Mouse (Mus musculus): Measurements from ENCODE around the gene Serpinh1. TPM values are rescaled to one million over a fixed set of nuclear protein-coding genes. Genes with fewer than 3 reads are reported as not detected.

Gene Serpinh1
- polyA plus RNA-seq, 1 experiment: 211 TPM

- Histone ChIP-seq H3K9me3 (replicated peaks; ENCODE audit: control insufficient read depth, insufficient read depth, low read length, poor library complexity, severe bottlenecking) (no peaks in the 10 kb centered on the region), H3K27me3 (ENCODE audit: control insufficient read depth, insufficient read depth, low read length, poor library complexity, severe bottlenecking) (no peaks in the 10 kb centered on the region), H3K4me1 (ENCODE audit: control insufficient read depth, insufficient read depth, low read length) (peaks cover 3% of the 10 kb centered on the region), H3K36me3 (ENCODE audit: control insufficient read depth, insufficient read depth, low read length, poor library complexity, severe bottlenecking) (no peaks in the 10 kb centered on the region), H3K27ac (ENCODE audit: insufficient read depth, low read length) (no peak overlapping the region), H3K9ac (ENCODE audit: low read depth, poor library complexity, severe bottlenecking) (no peak overlapping the region), H3K4me3 (ENCODE audit: low read depth, low read length) (no peak overlapping the region)
- TF ChIP-seq CTCF (IDR thresholded peaks at IDR 0.05; ENCODE audit: low read depth, low read length): no peak
- TF ChIP-seq EP300 (IDR thresholded peaks at IDR 0.05; ENCODE audit: insufficient read depth, low read depth, low read length): no peak
- no peak for TF ChIP-seq POLR2A (IDR thresholded peaks at IDR 0.05; ENCODE audit: insufficient read depth, low read length)
Measured at GRCm38 (mm10) chr7:99395385-99395784, 42.3 kb upstream of the Serpinh1 start.

DNA sequence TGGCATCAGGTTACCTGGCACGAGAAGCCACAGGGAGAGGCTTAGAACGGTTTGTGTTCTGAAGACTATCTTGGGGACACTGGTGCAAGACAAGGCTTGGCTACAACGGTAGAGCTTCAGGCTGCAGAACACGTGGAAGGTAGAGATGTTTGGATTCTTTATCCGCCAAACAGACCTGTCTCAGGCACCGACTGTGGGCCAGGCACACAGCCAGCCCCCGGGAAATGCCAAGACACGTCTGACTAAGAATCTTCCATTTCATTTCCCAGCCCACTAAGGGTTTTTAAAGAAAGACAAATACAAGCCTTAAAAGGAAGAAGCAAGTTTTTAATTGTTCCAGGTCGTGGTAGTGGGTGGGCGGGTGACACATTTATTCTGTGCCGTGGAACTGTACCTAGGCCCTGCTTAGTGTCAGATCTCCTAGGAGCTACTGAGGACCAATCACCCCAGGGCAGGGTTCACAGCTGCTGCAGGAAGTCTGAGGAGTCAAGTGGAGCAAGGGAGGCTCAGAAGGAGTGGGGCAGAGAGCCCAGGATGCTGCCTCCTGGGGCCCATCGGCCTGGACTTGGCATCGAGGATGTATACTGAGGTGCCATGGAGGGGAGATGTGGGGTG, 40.8 kb upstream of the Serpinh1 start:
- Histone ChIP-seq H3K4me1 (ENCODE audit: control insufficient read depth, insufficient read depth, low read length) (peaks cover 3% of the 10 kb centered on the region), H3K27me3 (ENCODE audit: control insufficient read depth, insufficient read depth, low read length, poor library complexity, severe bottlenecking) (no peaks in the 10 kb centered on the region), H3K4me3 (ENCODE audit: low read depth, low read length) (no peak overlapping the region), H3K9ac (ENCODE audit: low read depth, poor library complexity, severe bottlenecking) (no peak overlapping the region), H3K9me3 (replicated peaks; ENCODE audit: control insufficient read depth, insufficient read depth, low read length, poor library complexity, severe bottlenecking) (no peaks in the 10 kb centered on the region), H3K27ac (ENCODE audit: insufficient read depth, low read length) (no peak overlapping the region), H3K36me3 (ENCODE audit: control insufficient read depth, insufficient read depth, low read length, poor library complexity, severe bottlenecking) (no peaks in the 10 kb centered on the region)
- TF ChIP-seq EP300 (IDR thresholded peaks at IDR 0.05; ENCODE audit: insufficient read depth, low read depth, low read length): no peak
- no peak for TF ChIP-seq CTCF (IDR thresholded peaks at IDR 0.05; ENCODE audit: low read depth, low read length)

DNA sequence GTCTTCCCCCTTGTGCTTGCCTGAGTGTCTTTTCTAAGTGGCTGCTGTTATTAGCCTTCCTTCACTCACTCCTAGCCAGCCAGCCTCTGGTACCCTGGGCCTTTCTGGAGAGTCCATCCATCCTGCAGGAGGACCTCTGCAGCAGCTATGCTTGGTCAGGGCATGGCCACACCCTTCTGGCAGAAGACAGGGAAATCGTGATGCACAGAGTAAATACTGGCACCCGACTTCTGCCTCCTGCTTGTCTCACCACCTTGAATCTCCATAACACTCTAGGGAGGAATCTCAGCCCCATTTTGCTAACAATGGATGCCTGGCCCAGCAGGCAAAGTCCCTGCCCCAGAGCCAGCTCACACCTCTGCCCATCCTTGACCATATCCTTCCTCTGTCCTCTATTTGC, 39.7 kb upstream of the Serpinh1 start:
- Histone ChIP-seq H3K4me1 (ENCODE audit: control insufficient read depth, insufficient read depth, low read length) (peaks cover 3% of the 10 kb centered on the region), H3K36me3 (ENCODE audit: control insufficient read depth, insufficient read depth, low read length, poor library complexity, severe bottlenecking) (no peaks in the 10 kb centered on the region), H3K27ac (ENCODE audit: insufficient read depth, low read length) (no peak overlapping the region), H3K27me3 (ENCODE audit: control insufficient read depth, insufficient read depth, low read length, poor library complexity, severe bottlenecking) (no peaks in the 10 kb centered on the region), H3K9ac (ENCODE audit: low read depth, poor library complexity, severe bottlenecking) (no peak overlapping the region), H3K4me3 (ENCODE audit: low read depth, low read length) (no peak overlapping the region), H3K9me3 (replicated peaks; ENCODE audit: control insufficient read depth, insufficient read depth, low read length, poor library complexity, severe bottlenecking) (no peaks in the 10 kb centered on the region)
- no peak for TF ChIP-seq EP300 (IDR thresholded peaks at IDR 0.05; ENCODE audit: insufficient read depth, low read depth, low read length)
- TF ChIP-seq CTCF (IDR thresholded peaks at IDR 0.05; ENCODE audit: low read depth, low read length): no peak
- no peak for TF ChIP-seq POLR2A (IDR thresholded peaks at IDR 0.05; ENCODE audit: insufficient read depth, low read length)

GRCm38 (mm10) chr7:99390559-99390958, 37.5 kb upstream of the Serpinh1 start:
- H3K36me3 ChIP-seq (ENCODE audit: control insufficient read depth, insufficient read depth, low read length, poor library complexity, severe bottlenecking): no peaks in the 10 kb centered on the region

DNA sequence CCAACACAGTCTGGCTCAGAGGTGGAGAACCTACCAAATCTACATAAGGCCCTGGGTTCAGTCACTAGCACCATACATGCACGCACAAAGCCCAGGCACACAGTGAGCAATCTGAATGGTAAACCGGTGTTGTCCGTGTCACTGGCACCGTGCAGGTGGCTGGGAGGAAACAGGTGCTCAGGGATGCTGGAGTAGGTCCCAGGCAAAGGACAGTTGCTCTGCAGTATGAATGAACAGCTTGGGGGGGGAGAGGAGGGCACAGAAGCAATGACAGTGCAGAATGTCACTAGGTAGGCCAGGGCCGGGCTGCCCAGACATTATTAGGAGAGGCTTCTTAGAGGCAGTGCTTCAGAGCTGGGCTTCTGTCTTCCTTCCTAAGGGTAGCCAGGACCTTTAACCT, 34.3 kb upstream of the Serpinh1 start:
- Histone ChIP-seq H3K36me3 (ENCODE audit: control insufficient read depth, insufficient read depth, low read length, poor library complexity, severe bottlenecking) (no peaks in the 10 kb centered on the region), H3K27me3 (ENCODE audit: control insufficient read depth, insufficient read depth, low read length, poor library complexity, severe bottlenecking) (peaks cover under 1% of the 10 kb centered on the region; the same call in 1 of the 2 replicates), H3K9me3 (replicated peaks; ENCODE audit: control insufficient read depth, insufficient read depth, low read length, poor library complexity, severe bottlenecking) (no peaks in the 10 kb centered on the region), H3K9ac (ENCODE audit: low read depth, poor library complexity, severe bottlenecking) (no peak overlapping the region), H3K4me3 (ENCODE audit: low read depth, low read length) (no peak overlapping the region), H3K4me1 (ENCODE audit: control insufficient read depth, insufficient read depth, low read length) (peaks cover 3% of the 10 kb centered on the region), H3K27ac (ENCODE audit: insufficient read depth, low read length) (no peak overlapping the region)
- TF ChIP-seq CTCF (IDR thresholded peaks at IDR 0.05; ENCODE audit: low read depth, low read length) (no peak), POLR2A (IDR thresholded peaks at IDR 0.05; ENCODE audit: insufficient read depth, low read length) (no peak), EP300 (IDR thresholded peaks at IDR 0.05; ENCODE audit: insufficient read depth, low read depth, low read length) (no peak)

More at GRCm38 (mm10) chr7:99390559-99390958, 37.5 kb upstream of the Serpinh1 start:
- Histone ChIP-seq H3K4me3 (ENCODE audit: low read depth, low read length) (no peak overlapping the region), H3K9ac (ENCODE audit: low read depth, poor library complexity, severe bottlenecking) (no peak overlapping the region), H3K27ac (ENCODE audit: insufficient read depth, low read length) (no peak overlapping the region), H3K27me3 (ENCODE audit: control insufficient read depth, insufficient read depth, low read length, poor library complexity, severe bottlenecking) (no peaks in the 10 kb centered on the region), H3K4me1 (ENCODE audit: control insufficient read depth, insufficient read depth, low read length) (peaks cover 3% of the 10 kb centered on the region), H3K9me3 (replicated peaks; ENCODE audit: control insufficient read depth, insufficient read depth, low read length, poor library complexity, severe bottlenecking) (no peaks in the 10 kb centered on the region)
- TF ChIP-seq EP300 (IDR thresholded peaks at IDR 0.05; ENCODE audit: insufficient read depth, low read depth, low read length) (no peak), CTCF (IDR thresholded peaks at IDR 0.05; ENCODE audit: low read depth, low read length) (no peak), POLR2A (IDR thresholded peaks at IDR 0.05; ENCODE audit: insufficient read depth, low read length) (no peak)

- no peak overlapping the region for H3K9ac ChIP-seq (ENCODE audit: low read depth, poor library complexity, severe bottlenecking)
- peaks cover 6% of the 10 kb centered on the region for H3K27me3 ChIP-seq (ENCODE audit: control insufficient read depth, insufficient read depth, low read length, poor library complexity, severe bottlenecking)
- H3K27ac ChIP-seq (ENCODE audit: insufficient read depth, low read length): no peak overlapping the region
- peaks cover 2% of the 10 kb centered on the region for H3K4me1 ChIP-seq (ENCODE audit: control insufficient read depth, insufficient read depth, low read length)
- no peaks in the 10 kb centered on the region for H3K36me3 ChIP-seq (ENCODE audit: control insufficient read depth, insufficient read depth, low read length, poor library complexity, severe bottlenecking)
- H3K9me3 ChIP-seq (replicated peaks; ENCODE audit: control insufficient read depth, insufficient read depth, low read length, poor library complexity, severe bottlenecking): no peaks in the 10 kb centered on the region
- H3K4me3 ChIP-seq (ENCODE audit: low read depth, low read length): no peak overlapping the region
- TF ChIP-seq EP300 (IDR thresholded peaks at IDR 0.05; ENCODE audit: insufficient read depth, low read depth, low read length) (no peak), CTCF (IDR thresholded peaks at IDR 0.05; ENCODE audit: low read depth, low read length) (no peak), POLR2A (IDR thresholded peaks at IDR 0.05; ENCODE audit: insufficient read depth, low read length) (no peak)
Measured at GRCm38 (mm10) chr7:99386811-99387210, 33.8 kb upstream of the Serpinh1 start.

Measured in ES-Bruce4 (cell line).